28 mouse cellular contexts compared by ENCODE assay signal in genomic region chr12:112579926-112580325, GRCm38 (mm10). TPM values are rescaled to one million over a fixed set of nuclear protein-coding genes. Genes with fewer than 3 reads are reported as not detected.
DNase-seq lines count a peak whose midpoint lies in the region; ATAC-seq and TF ChIP-seq lines count a peak whose summit lies in the region.
"Had no signal": no experiment of that assay in that cellular context is flagged by ENCODE, and none has a peak within 500 bp of the region (broad histone marks: within the 10 kb centered on the region; RNA-seq: fewer than 3 reads in every experiment).

No protein-coding gene starts in this region.

- TF ChIP-seq POLR2A in embryonic fibroblast, embryonic 13.5 days (IDR thresholded peaks at IDR 0.05; ENCODE audit: low read depth, low read length) = no peak

- H3K4me2 ChIP-seq in embryonic facial prominence, embryonic 13.5 days = no peak overlapping the region
- no peak overlapping the region for H3K4me2 ChIP-seq in stomach, embryonic 15.5 days
- no peak overlapping the region for H3K4me2 ChIP-seq in stomach, postnatal 0 days (replicated peaks; ENCODE audit: low read depth)
- no peak overlapping the region for H3K4me2 ChIP-seq in forebrain, postnatal 0 days (ENCODE audit: low read depth)
- H3K4me2 ChIP-seq: embryonic facial prominence, embryonic 15.5 days; forebrain, embryonic 13.5 days; heart, embryonic 11.5 days; hindbrain, embryonic 12.5 days; intestine, embryonic 15.5 days; liver, embryonic 12.5 days; midbrain, embryonic 13.5 days had no signal

- H3K9me3 ChIP-seq in embryonic facial prominence, embryonic 13.5 days = no peaks in the 10 kb centered on the region
- no peaks in the 10 kb centered on the region for H3K9me3 ChIP-seq in embryonic facial prominence, embryonic 10.5 days
- no peaks in the 10 kb centered on the region for H3K9me3 ChIP-seq in stomach, embryonic 15.5 days
- H3K9me3 ChIP-seq in stomach, postnatal 0 days (ENCODE audit: control insufficient read depth, low read length) = no peaks in the 10 kb centered on the region
- H3K9me3 ChIP-seq in forebrain, postnatal 0 days (ENCODE audit: low read length) = no peaks in the 10 kb centered on the region
- H3K9me3 ChIP-seq: embryonic facial prominence, embryonic 15.5 days; forebrain, embryonic 13.5 days; hindbrain, embryonic 12.5 days; intestine, embryonic 15.5 days; liver, embryonic 12.5 days; midbrain, embryonic 13.5 days had no signal

- no peaks in the 10 kb centered on the region for H3K27me3 ChIP-seq in embryonic facial prominence, embryonic 13.5 days
- peaks cover 3% of the 10 kb centered on the region; the same call in 1 of the 2 replicates for H3K27me3 ChIP-seq in embryonic facial prominence, embryonic 10.5 days (replicated peaks; ENCODE audit: low read depth, poor library complexity, severe bottlenecking)
- H3K27me3 ChIP-seq in stomach, embryonic 15.5 days (replicated peaks) = no peaks in the 10 kb centered on the region
- H3K27me3 ChIP-seq in stomach, postnatal 0 days (ENCODE audit: control insufficient read depth, insufficient read depth, low read length) = no peaks in the 10 kb centered on the region
- H3K27me3 ChIP-seq in forebrain, postnatal 0 days (ENCODE audit: insufficient read depth, low read length) = no peaks in the 10 kb centered on the region
- H3K27me3 ChIP-seq: CH12.LX; embryonic facial prominence, embryonic 15.5 days; forebrain, embryonic 13.5 days; hindbrain, embryonic 12.5 days; intestine, embryonic 15.5 days; midbrain, embryonic 13.5 days; Patski had no signal

- ATAC-seq in embryonic facial prominence, embryonic 13.5 days (ENCODE audit: insufficient number of reproducible peaks, insufficient read depth, low FRiP score, low TSS enrichment, low read depth) = no peak
- ATAC-seq in stomach, embryonic 15.5 days (ENCODE audit: insufficient read depth, low FRiP score, low read depth) = no peak
- no peak for ATAC-seq in stomach, postnatal 0 days (ENCODE audit: low FRiP score, low TSS enrichment)
- no peak for ATAC-seq in forebrain, postnatal 0 days
- ATAC-seq: forebrain, embryonic 13.5 days; hindbrain, postnatal 0 days; intestine, embryonic 15.5 days; liver, embryonic 12.5 days; liver, postnatal 0 days; lung, postnatal 0 days; midbrain, embryonic 13.5 days; Patski had no signal

- H3K27ac ChIP-seq in embryonic facial prominence, embryonic 13.5 days = no peak overlapping the region
- H3K27ac ChIP-seq in embryonic facial prominence, embryonic 10.5 days (replicated peaks) = no peak overlapping the region
- H3K27ac ChIP-seq in stomach, embryonic 15.5 days = 0 out of 2 replicates have a peak overlapping the region, but pooled peaks have one; percentile 4
- H3K27ac ChIP-seq in stomach, postnatal 0 days (replicated peaks) = no peak overlapping the region
- H3K27ac ChIP-seq in embryonic fibroblast, embryonic 13.5 days (ENCODE audit: insufficient read depth, low read length) = peak overlapping the region; percentile 99
- no peak overlapping the region for H3K27ac ChIP-seq in forebrain, postnatal 0 days (ENCODE audit: low read depth, low read length)
- H3K27ac ChIP-seq: forebrain, embryonic 13.5 days; hindbrain, embryonic 12.5 days; hindbrain, postnatal 0 days; intestine, embryonic 15.5 days; liver, embryonic 12.5 days; midbrain, embryonic 13.5 days had no signal

- peaks cover 33% of the 10 kb centered on the region for H3K4me1 ChIP-seq in embryonic facial prominence, embryonic 13.5 days
- peaks cover 33% of the 10 kb centered on the region for H3K4me1 ChIP-seq in embryonic facial prominence, embryonic 10.5 days
- H3K4me1 ChIP-seq in stomach, embryonic 15.5 days = peaks cover 39% of the 10 kb centered on the region
- H3K4me1 ChIP-seq in stomach, postnatal 0 days (replicated peaks; ENCODE audit: control insufficient read depth, insufficient read depth) = peaks cover 15% of the 10 kb centered on the region; the same call in 1 of the 2 replicates
- H3K4me1 ChIP-seq in embryonic fibroblast, embryonic 13.5 days (ENCODE audit: control insufficient read depth, insufficient read depth, low read length) = peaks cover 40% of the 10 kb centered on the region
- peaks cover 6% of the 10 kb centered on the region; the same call in 1 of the 2 replicates for H3K4me1 ChIP-seq in forebrain, postnatal 0 days (ENCODE audit: insufficient read depth)

- DNase-seq in embryonic facial prominence, embryonic 10.5 days (ENCODE audit: low spot score) = no peak
- DNase-seq in stomach, postnatal 0 days (ENCODE audit: low spot score) = no peak
- DNase-seq in spleen, postnatal 4 days (ENCODE audit: low spot score in 2 of 2) = no peak
- DNase-seq in forebrain, postnatal 0 days = no peak
- DNase-seq: B cell, adult 2 months; cerebellum, adult 2 months; embryo, embryonic 11 days; gastrocnemius, postnatal 14 days; heart, postnatal 36 days; kidney, adult 9 months; kidney, postnatal 25 days; liver, postnatal 0 days; right cerebral cortex, postnatal 25 days; thymus, postnatal 4 days had no signal

- H3K4me3 ChIP-seq in embryonic facial prominence, embryonic 13.5 days = no peak overlapping the region
- no peak overlapping the region for H3K4me3 ChIP-seq in embryonic facial prominence, embryonic 10.5 days
- no peak overlapping the region for H3K4me3 ChIP-seq in stomach, embryonic 15.5 days (replicated peaks)
- H3K4me3 ChIP-seq in stomach, postnatal 0 days (ENCODE audit: low read depth, low read length) = no peak overlapping the region
- H3K4me3 ChIP-seq in embryonic fibroblast, embryonic 13.5 days (ENCODE audit: insufficient read depth, low read length) = no peak overlapping the region
- no peak overlapping the region for H3K4me3 ChIP-seq in forebrain, postnatal 0 days (ENCODE audit: low read depth, low read length)
- H3K4me3 ChIP-seq: embryonic facial prominence, embryonic 15.5 days; forebrain, embryonic 13.5 days; hindbrain, embryonic 12.5 days; intestine, embryonic 15.5 days; liver, embryonic 12.5 days; midbrain, embryonic 13.5 days had no signal

- 0 out of 2 replicates have a peak overlapping the region, but pooled peaks have one; percentile 16 for H3K9ac ChIP-seq in embryonic facial prominence, embryonic 13.5 days
- no peak overlapping the region for H3K9ac ChIP-seq in stomach, embryonic 15.5 days
- no peak overlapping the region for H3K9ac ChIP-seq in stomach, postnatal 0 days (ENCODE audit: low read length)
- H3K9ac ChIP-seq in forebrain, postnatal 0 days = no peak overlapping the region
- H3K9ac ChIP-seq: embryonic facial prominence, embryonic 15.5 days; forebrain, embryonic 13.5 days; hindbrain, embryonic 12.5 days; intestine, embryonic 15.5 days; liver, embryonic 12.5 days; liver, postnatal 0 days; midbrain, embryonic 13.5 days had no signal

- TF ChIP-seq EP300 in stomach, postnatal 0 days (optimal IDR thresholded peaks at IDR 0.05) = no peak

- TF ChIP-seq CTCF in stomach, postnatal 0 days (IDR thresholded peaks at IDR 0.05; ENCODE audit: low read depth) = no peak
- no peak for TF ChIP-seq CTCF in embryonic fibroblast, embryonic 13.5 days (IDR thresholded peaks at IDR 0.05; ENCODE audit: borderline replicate concordance, insufficient read depth, low read length)
- TF ChIP-seq CTCF in forebrain, postnatal 0 days (IDR thresholded peaks at IDR 0.05; ENCODE audit: low read depth) = no peak

- WGBS in embryonic facial prominence, embryonic 13.5 days = 76% methylated on average over 8 of the region's 8 CpGs
- WGBS in embryonic facial prominence, embryonic 10.5 days = 87% methylated on average over 8 of the region's 8 CpGs
- WGBS in stomach, embryonic 15.5 days = 72% methylated on average over 8 of the region's 8 CpGs
- WGBS in stomach, postnatal 0 days = 67% methylated on average over 8 of the region's 8 CpGs
- 87% methylated on average over 8 of the region's 8 CpGs for WGBS in forebrain, postnatal 0 days

- no peaks in the 10 kb centered on the region for H3K36me3 ChIP-seq in embryonic facial prominence, embryonic 13.5 days
- H3K36me3 ChIP-seq in embryonic facial prominence, embryonic 10.5 days (replicated peaks) = no peaks in the 10 kb centered on the region
- no peaks in the 10 kb centered on the region for H3K36me3 ChIP-seq in stomach, embryonic 15.5 days
- H3K36me3 ChIP-seq in stomach, postnatal 0 days (ENCODE audit: control insufficient read depth, insufficient read depth, low read length) = no peaks in the 10 kb centered on the region
- no peaks in the 10 kb centered on the region for H3K36me3 ChIP-seq in forebrain, postnatal 0 days (ENCODE audit: insufficient read depth)
- H3K36me3 ChIP-seq: embryonic facial prominence, embryonic 15.5 days; hindbrain, embryonic 12.5 days; intestine, embryonic 15.5 days; liver, embryonic 12.5 days; midbrain, embryonic 13.5 days had no signal

RNA-seq across cellular contexts. Expression of gene Inf2, which starts 8.7 kb away (rescaled TPM):
- polyA plus RNA-seq in embryonic facial prominence, embryonic 13.5 days (2015; fragmentation: Nextera tagmentation; extraction: Ambion mirVana) = 4.8 and 7.3 TPM in 2 replicates
- 1.5 and 1.7 TPM in 2 replicates for polyA plus RNA-seq in embryonic facial prominence, embryonic 10.5 days (2016; fragmentation: Nextera tagmentation; extraction: Ambion mirVana)
- 4.3 and 4.4 TPM in 2 replicates for polyA plus RNA-seq in stomach, embryonic 15.5 days (2015; fragmentation: Nextera tagmentation; extraction: Ambion mirVana)
- 1.5 and 2.0 TPM in 2 replicates for polyA plus RNA-seq in stomach, postnatal 0 days (2015; fragmentation: Nextera tagmentation; extraction: Ambion mirVana)
- 67.6 and 103 TPM in 2 replicates for polyA plus RNA-seq in embryonic fibroblast, embryonic 13.5 days (2011; ENCODE audit: insufficient read length, low read depth, missing spikeins)
- 9.8 and 10.8 TPM in 2 replicates for total RNA-seq in forebrain, postnatal 0 days (2014; rRNA removed)
- polyA plus RNA-seq in forebrain, postnatal 0 days (2015; fragmentation: Nextera tagmentation; extraction: Ambion mirVana) = 1.1 and 1.2 TPM in 2 replicates

RNA-seq across cellular contexts. Expression of gene Adssl1, which starts 39.9 kb away (rescaled TPM):
- 4.3 and 4.4 TPM in 2 replicates for polyA plus RNA-seq in embryonic facial prominence, embryonic 13.5 days (2015; fragmentation: Nextera tagmentation; extraction: Ambion mirVana)
- polyA plus RNA-seq in embryonic facial prominence, embryonic 10.5 days (2016; fragmentation: Nextera tagmentation; extraction: Ambion mirVana) = 4.0 and 4.3 TPM in 2 replicates
- 4.3 and 4.4 TPM in 2 replicates for polyA plus RNA-seq in stomach, embryonic 15.5 days (2015; fragmentation: Nextera tagmentation; extraction: Ambion mirVana)
- 4.7 and 6.4 TPM in 2 replicates for polyA plus RNA-seq in stomach, postnatal 0 days (2015; fragmentation: Nextera tagmentation; extraction: Ambion mirVana)
- polyA plus RNA-seq in embryonic fibroblast, embryonic 13.5 days (2011; ENCODE audit: insufficient read length, low read depth, missing spikeins) = 2.2 and 4.8 TPM in 2 replicates
- 1.8 and 2.2 TPM in 2 replicates for total RNA-seq in forebrain, postnatal 0 days (2014; rRNA removed)
- polyA plus RNA-seq in forebrain, postnatal 0 days (2015; fragmentation: Nextera tagmentation; extraction: Ambion mirVana) = 3.4 and 4.7 TPM in 2 replicates

Comparison
In these comparisons a context has a peak if more than half of its experiments do, and no peak if none do; other contexts are left out.
1. H3K27ac ChIP-seq: peak in stomach, embryonic 15.5 days (single experiment) and embryonic fibroblast, embryonic 13.5 days (single experiment); none in embryonic facial prominence, embryonic 13.5 days (single experiment), embryonic facial prominence, embryonic 10.5 days (single experiment), stomach, postnatal 0 days (single experiment) and forebrain, postnatal 0 days (single experiment).